ENCODE assay signal across 13 mouse cellular contexts in genomic region chr2:91015386-91015785, GRCm38 (mm10).
DNase-seq lines count a peak whose midpoint lies in the region; ATAC-seq lines count a peak whose summit lies in the region.
"Had no signal": no experiment of that assay in that cellular context is flagged by ENCODE, and none has a peak within 500 bp of the region (broad histone marks: within the 10 kb centered on the region; RNA-seq: fewer than 3 reads in every experiment).

No protein-coding gene starts in this region.

- no peak for DNase-seq in frontal cortex, postnatal 36 days (ENCODE audit: low spot score in 2 of 2)
- peak; percentile 28 for DNase-seq in kidney, adult 9 months
- no peak for DNase-seq in kidney, adult 11 months
- DNase-seq in cerebellum, adult 11 months, result peak; percentile 72
- DNase-seq in cerebellum, postnatal 36 days, result peak; percentile 71 to 72
- no peak for DNase-seq in adipocyte (ENCODE audit: low spot score)
- DNase-seq in thymus, postnatal 14 days, result no peak
- DNase-seq: adrenal gland, adult 2 months; lung, postnatal 36 days; right cerebral cortex, postnatal 14 days; thymus, postnatal 4 days had no signal

- ATAC-seq in frontal cortex, adult (ENCODE audit: low TSS enrichment), result 0 out of 2 replicates have a peak, but pooled peaks have one; percentile 11
- ATAC-seq: intestine, embryonic 16.5 days had no signal

Comparison
In these comparisons a context has a peak if more than half of its experiments do, and no peak if none do; other contexts are left out.
1. DNase-seq: peak in kidney, adult 9 months (single experiment), cerebellum, adult 11 months (single experiment) and cerebellum, postnatal 36 days (2 of 2); none in frontal cortex, postnatal 36 days (0 of 2), kidney, adult 11 months (single experiment), adipocyte (single experiment) and thymus, postnatal 14 days (single experiment).